18 mouse cellular contexts compared by ENCODE assay signal in the genomic region with DNA sequence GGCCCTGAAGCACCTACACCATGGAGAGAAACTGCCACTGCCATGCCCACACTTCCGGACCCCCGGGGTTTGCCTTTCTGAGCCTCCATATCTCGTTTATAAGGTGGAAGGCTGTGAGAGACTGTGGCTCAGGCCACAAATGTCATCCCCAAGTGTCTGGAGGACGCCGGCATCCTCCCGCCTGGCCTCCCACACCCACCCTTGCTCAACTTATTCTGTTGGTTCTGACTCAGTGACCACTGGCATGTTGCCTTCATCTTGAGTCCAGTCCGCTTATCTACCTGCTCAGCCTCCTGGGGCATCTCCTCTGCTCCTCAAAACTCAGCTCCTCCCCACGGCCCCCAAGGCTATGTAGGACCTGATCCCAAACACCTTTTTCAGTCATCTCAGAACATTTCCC.
"Had no signal": no experiment of that assay in that cellular context is flagged by ENCODE, and none has a peak within 500 bp of the region (broad histone marks: within the 10 kb centered on the region; RNA-seq: fewer than 3 reads in every experiment).

No protein-coding gene starts in this region.

- H3K9me3 ChIP-seq: neural tube, embryonic 12.5 days; neural tube, embryonic 15.5 days had no signal

- H3K4me3 ChIP-seq: neural tube, embryonic 12.5 days; neural tube, embryonic 15.5 days had no signal

- H3K4me2 ChIP-seq: lung, embryonic 14.5 days; neural tube, embryonic 12.5 days; neural tube, embryonic 15.5 days had no signal

- H3K27ac ChIP-seq: liver, embryonic 14.5 days; macrophage; neural tube, embryonic 12.5 days; neural tube, embryonic 15.5 days; stomach, postnatal 0 days had no signal

- H3K4me1 ChIP-seq: neural tube, embryonic 15.5 days had no signal

- DNase-seq: kidney, adult 8-10 months; kidney, postnatal 14 days; kidney, postnatal 4 days; liver, postnatal 0 days; lung, embryonic 14.5 days; midbrain, embryonic 14.5 days; right cerebral cortex, adult 18-20 months; right cerebral cortex, postnatal 14 days; right cerebral cortex, postnatal 4 days; thymus, adult 2 months; thymus, postnatal 14 days had no signal

- H3K36me3 ChIP-seq: neural tube, embryonic 12.5 days; neural tube, embryonic 15.5 days had no signal

- ATAC-seq: intestine, postnatal 0 days; liver, postnatal 0 days; lung, postnatal 0 days had no signal

- H3K27me3 ChIP-seq: neural tube, embryonic 12.5 days; neural tube, embryonic 15.5 days had no signal

- H3K9ac ChIP-seq: liver, embryonic 14.5 days; liver, postnatal 0 days; lung, embryonic 14.5 days; neural tube, embryonic 12.5 days; neural tube, embryonic 15.5 days had no signal
